Mouse (Mus musculus): ENCODE results near the gene Gak.
"Not testable (repeated sequence)": the region's sequence is repeated elsewhere in the genome, so short reads cannot be mapped to it uniquely, and the experiment has no call there.

Gene Gak

DNA sequence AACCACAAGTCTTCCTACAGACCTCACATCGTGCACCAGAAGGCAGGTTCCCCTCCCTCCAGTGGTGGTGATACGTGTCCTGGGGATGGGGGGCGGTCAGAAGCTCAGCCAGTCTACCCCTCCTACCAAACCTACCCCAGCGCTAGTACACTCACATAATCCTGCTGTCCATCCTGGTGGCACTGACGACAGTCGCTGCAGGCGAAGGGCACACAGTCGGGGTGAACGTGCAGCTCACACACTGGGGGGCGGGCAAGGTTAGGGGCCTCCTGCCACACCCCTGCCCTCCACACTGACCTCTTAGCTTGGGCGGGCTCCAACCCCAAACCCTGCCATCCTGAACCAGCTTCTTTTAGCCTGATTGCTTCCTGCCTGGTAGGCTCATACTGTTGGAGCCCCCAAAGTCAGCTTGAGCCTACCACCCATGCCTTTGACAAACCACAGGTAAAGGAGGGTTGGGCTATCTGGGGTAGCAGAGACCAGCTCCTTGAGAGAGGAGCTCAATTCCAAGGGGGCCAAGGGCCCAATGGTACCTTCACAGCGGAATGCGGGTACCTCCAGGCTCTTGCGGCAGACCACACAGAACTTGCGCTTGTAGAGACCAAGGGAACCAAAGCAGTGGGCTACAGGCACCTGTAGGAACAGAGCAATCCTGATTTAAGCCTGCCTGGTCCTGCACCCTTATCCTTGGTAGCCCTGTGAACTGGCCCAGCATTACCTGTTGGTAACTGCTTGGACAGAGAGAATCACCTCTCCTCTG is 26.5 kb upstream of the Gak start:
- no peak for DNase-seq (ENCODE audit: low read depth)

- DNase-seq (ENCODE audit: low read depth): no peak
Observed at GRCm38 (mm10) chr5:108655381-108655780, 25.8 kb upstream of the Gak start.

- DNase-seq (ENCODE audit: low read depth): no peak
Observed at GRCm38 (mm10) chr5:108654444-108654990, 25.0 kb upstream of the Gak start.

GRCm38 (mm10) chr5:108653341-108653740 is 23.8 kb upstream of the Gak start:
- DNase-seq (ENCODE audit: low read depth): no peak

DNA sequence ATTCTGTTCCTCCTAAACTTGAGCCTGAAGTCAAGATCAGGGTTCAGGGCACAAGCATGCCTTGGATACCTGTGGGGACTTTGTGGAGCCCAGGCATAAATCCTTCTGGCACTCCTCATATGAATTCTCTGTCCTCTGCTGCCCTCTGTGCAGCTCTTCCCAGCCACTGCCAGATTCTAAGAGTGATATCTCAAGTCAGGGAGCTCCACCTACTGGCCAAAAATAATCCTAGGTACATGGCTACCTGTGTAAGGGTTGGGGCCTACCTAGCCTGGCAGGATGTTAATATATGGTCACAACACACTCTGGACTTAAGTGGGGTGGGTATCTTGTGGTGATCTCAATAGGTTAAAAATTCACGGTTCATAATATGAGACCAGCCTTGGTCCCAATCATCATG is 22.3 kb upstream of the Gak start:
- DNase-seq (ENCODE audit: low read depth): peak; percentile 77

DNA sequence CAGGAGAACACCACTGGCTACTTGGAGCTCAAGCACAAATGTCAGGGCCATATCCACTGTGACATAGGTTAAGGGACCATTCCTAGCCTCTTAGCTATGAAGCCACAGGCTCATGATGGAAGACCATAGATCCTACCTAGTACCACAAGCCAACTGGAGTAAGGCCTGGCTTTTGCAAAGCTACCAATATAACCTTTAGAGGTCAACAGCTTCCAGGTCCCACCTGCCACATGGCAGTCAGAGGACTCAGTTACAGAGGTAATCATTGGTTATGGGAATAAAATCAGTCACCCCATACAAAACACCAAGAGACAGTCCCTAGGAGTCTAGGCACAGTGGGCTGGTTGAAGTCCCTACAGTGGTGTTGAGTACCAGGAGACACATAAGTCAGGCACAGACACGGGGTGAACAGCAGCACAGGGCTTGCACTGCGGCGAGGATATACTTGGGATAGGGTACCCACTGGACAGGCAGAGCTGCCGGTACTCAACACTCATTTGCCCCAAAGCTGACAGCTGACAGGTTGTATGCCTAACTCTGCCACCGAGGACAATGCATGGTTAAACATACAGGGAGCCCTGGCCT is 21.7 kb upstream of the Gak start:
- DNase-seq (ENCODE audit: low read depth): no peak

DNA sequence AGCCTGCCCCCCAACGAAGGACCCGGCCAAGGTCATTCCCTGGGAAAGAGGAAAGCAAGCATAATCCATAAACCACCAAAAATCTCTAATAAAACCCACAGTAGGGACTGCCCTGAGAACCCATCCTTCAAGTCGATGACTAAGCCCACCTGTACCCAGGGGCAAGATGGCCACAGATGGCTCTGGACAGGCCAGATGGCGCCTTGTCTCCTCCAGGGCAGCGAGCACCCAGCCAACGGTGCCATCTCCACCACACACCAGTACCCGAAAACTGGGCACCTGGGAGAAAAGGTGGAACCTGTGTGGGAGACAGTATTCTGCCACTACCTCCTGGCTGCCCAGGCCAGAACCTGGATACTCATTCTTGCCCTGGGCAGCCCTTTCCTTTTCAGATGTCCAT is 20.8 kb upstream of the Gak start:
- no peak for DNase-seq (ENCODE audit: low read depth)

- no peak for DNase-seq (ENCODE audit: low read depth)
Observed at GRCm38 (mm10) chr5:108648937-108649576, 19.5 kb upstream of the Gak start.

DNA sequence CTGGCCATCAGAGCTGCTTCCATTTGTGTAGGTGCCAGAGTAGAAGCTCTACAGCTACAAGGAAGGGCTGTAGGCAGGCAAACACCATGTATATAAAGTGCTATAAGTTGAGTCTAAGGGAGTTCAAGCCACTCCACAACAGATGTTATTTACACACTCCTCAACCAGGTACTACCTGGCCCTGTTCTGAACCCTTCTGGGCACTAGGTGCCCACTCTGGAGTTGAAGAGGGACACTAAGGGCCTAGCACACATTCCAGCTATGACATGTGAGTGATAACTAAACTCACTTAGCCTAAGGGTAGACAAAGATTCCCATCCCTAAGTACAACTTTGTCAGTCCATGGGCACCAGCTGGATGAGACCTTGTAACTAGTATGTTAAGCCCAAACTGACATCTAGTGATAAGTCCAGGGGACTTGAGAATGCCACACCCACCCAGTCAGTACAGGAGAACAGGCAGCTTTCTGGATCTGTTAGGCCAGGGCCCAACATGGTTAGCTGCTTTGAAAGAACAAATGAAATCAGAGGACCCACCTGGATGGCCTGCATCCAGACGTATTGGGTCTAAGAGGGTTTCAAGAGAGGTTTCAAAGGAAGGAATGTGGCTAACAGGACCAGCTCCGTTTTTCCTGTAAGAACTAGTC is 18.4 kb upstream of the Gak start:
- DNase-seq (ENCODE audit: low read depth): no peak

- no peak for DNase-seq (ENCODE audit: low read depth)
Observed at GRCm38 (mm10) chr5:108647311-108647710, 17.8 kb upstream of the Gak start.

DNA sequence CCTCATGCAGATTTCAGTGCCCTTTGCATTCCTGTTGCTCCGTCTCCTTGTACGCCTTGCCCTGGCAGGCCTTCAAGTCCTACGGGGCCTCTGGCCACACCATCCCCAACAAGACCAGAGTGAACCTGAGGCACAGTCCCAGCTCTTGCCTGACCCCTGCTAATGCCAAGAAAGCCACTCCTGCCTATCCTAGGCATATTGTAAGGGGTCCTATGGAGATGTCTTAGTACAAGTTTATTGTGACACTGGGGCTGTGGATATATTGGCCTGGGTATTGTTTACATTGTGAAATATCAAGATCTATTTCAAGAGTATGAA is 16.7 kb upstream of the Gak start:
- DNase-seq (ENCODE audit: low read depth): no peak

DNA sequence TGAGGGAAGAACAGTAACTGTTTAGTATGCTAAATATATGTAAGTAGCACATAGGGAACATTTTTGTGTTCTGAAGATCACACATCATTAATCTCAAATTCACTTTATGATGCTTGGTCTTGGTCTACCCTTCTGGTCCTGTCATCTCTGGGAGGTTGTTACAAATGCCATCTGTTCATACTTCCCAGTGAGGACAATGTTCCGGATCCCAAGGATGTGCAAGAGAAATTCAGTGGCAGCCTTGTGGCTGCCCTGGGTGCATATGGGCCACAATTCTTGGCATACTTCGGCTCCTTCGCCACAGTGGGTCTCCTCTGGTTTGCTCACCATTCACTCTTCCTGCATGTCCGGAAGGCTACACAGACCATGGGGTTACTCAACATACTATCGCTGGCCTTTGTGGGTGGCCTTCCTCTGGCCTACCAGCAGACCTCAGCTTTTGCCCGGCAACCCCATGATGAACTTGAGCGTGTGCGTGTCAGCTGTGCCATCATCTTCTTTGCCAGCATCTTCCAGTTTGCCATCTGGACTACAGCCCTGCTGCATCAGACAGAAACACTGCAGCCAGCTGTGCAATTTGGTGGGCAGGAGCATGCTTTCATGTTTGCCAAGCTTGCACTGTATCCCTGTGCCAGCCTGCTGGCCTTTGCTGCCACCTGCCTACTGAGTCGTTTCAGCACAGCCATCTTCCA is 16.2 kb upstream of the Gak start:
- DNase-seq (ENCODE audit: low read depth): no peak

DNA sequence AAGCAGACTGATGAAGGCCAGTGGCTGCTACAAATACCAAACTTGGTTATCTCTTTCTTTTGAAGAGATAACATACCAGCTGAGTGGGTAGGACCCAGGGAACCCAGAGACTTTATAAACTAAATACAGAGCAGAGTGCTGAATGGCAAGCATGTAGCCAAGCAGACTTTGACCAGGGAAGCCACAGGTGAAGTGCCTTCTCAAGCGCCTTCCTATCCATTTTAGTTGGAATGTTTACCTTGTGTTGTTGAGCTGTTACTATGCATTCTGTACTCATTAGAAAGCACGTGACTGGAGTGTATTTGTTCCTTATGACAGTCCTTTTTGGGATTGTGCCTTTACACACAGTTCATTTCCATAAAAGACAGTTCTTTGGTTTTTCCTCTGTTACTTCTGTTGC is 14.1 kb upstream of the Gak start:
- no peak for DNase-seq (ENCODE audit: low read depth)

GRCm38 (mm10) chr5:108636172-108636571 is 6.6 kb upstream of the Gak start:
- peak; percentile 69 for DNase-seq (ENCODE audit: low read depth)

GRCm38 (mm10) chr5:108634088-108634487 is 4.5 kb upstream of the Gak start:
- DNase-seq (ENCODE audit: low read depth): not testable (repeated sequence)

- no peak for DNase-seq (ENCODE audit: low read depth)
Observed at GRCm38 (mm10) chr5:108633676-108634075, 4.1 kb upstream of the Gak start.

GRCm38 (mm10) chr5:108628891-108629633 is 493 bp downstream of the Gak start:
- peak; percentile 66 for DNase-seq (ENCODE audit: low read depth)

DNA sequence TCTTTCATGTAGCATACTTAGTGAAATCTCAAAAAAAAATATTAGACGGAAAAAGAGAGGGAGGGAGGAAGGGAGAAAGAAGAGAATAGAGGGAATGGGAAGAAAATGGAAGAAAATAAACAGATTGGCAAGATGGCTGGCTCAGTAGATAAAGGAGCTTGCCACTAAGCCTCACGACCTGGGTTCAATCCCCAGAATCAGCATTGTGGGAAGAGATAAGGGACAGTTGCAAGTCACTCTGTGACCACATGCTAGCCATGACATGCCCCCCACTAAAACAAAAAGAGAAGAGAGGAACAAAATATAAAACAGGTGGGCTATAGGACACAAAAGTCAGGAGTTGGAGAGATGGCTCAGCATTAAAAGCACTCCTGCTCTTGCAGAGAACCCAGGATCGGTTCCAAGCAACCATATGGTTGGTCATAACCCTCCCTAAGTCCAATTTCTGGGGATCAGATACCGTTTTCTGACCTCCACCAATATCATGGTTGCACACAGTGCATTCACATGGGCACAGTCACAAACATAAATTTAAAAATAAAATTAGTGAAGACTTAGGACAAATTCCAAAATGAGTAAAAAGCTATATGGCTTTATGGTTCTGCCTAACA is 3.4 kb downstream of the Gak start:
- peak; percentile 44 for DNase-seq (ENCODE audit: low read depth)

DNA sequence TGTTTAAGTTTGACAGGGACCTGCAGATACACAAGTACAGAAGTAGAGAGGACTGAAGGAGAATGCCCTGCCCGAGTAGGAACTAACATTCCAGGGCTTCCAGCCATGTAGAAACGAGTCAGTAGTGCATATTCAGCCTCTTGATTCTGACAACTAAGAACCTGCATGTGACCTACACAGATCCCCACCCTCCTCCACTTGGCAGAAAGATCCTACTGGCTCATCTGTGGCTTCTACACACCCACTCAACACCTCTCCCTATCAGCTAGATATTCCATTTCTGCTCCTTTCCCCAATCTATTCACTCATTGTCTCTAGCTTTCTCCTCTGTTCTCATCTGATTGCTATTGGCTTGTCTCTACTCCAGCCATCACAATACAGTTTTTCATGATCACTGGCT is 7.7 kb downstream of the Gak start:
- DNase-seq (ENCODE audit: low read depth): no peak

DNA sequence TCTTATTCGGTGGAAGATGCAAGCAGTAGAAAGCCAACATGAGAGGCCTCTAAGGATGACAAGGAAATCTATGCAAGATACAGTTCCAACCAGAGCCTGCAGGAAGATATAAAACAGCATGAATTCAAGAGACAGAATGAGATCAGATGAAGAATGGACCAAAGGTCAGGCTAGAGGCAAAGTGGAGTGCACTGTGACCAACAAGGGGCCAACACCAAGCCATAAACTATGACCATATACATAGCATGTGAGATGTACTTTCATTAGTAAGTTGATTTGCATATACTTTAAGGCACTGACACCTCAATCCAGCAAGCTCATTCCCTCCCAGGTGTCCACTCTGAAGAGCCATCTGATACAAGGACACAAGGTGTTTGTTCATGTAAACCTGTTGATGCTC is 19.1 kb downstream of the Gak start:
- no peak for DNase-seq (ENCODE audit: low read depth)

DNA sequence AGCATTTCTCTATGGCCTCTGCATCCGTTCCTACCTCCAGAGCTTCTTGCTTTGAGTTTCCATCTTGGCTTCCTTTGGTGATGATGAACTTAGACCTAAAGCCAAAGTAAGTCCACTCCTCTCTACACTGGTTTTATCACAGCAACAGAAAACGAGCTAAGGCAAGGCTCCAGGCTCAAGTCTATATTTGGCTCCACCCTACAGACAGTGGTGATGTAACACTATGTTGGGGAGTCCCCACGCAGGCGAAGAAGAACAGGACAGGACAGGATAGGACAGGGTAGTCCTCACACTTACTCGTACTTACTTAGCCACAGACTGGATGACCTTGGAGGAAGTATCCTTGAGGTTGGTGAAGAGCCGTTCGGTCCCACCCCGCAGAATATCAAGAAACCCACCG is 27.0 kb downstream of the Gak start:
- no peak for DNase-seq (ENCODE audit: low read depth)
